In genomic region chr11:8625915-8626604, GRCm38 (mm10) we compare ENCODE assay signal across 16 mouse cellular contexts. TPM values are rescaled to one million over a fixed set of nuclear protein-coding genes. Genes with fewer than 3 reads are reported as not detected.
A peak's percentile ranks its signal among the peaks of the same experiment; 100 is the strongest.
DNase-seq lines count a peak whose midpoint lies in the region; ATAC-seq and TF ChIP-seq lines count a peak whose summit lies in the region.
"Had no signal": no experiment of that assay in that cellular context is flagged by ENCODE, and none has a peak within 500 bp of the region (broad histone marks: within the 10 kb centered on the region; RNA-seq: fewer than 3 reads in every experiment).

No protein-coding gene starts in this region.

- peaks cover 38% of the 10 kb centered on the region for H3K4me1 ChIP-seq in kidney, postnatal 0 days (replicated peaks; ENCODE audit: insufficient read depth, low read length)
- H3K4me1 ChIP-seq in kidney, embryonic 16.5 days (ENCODE audit: insufficient read depth, low read length): peaks cover 77% of the 10 kb centered on the region
- H3K4me1 ChIP-seq in embryonic facial prominence, embryonic 14.5 days (ENCODE audit: control insufficient read depth, insufficient read depth, low read length): peaks cover 37% of the 10 kb centered on the region

- ATAC-seq in kidney, postnatal 0 days (replicated peaks; ENCODE audit: low FRiP score, low read depth): no peak
- no peak for ATAC-seq in kidney, embryonic 16.5 days (ENCODE audit: low FRiP score, low TSS enrichment)
- no peak for ATAC-seq in embryonic facial prominence, embryonic 14.5 days (ENCODE audit: low read depth)

- H3K9ac ChIP-seq in kidney, postnatal 0 days (ENCODE audit: low read depth, low read length): no peak overlapping the region
- H3K9ac ChIP-seq in kidney, embryonic 16.5 days (replicated peaks; ENCODE audit: low read length): no peak overlapping the region
- H3K9ac ChIP-seq in embryonic facial prominence, embryonic 14.5 days (ENCODE audit: low read depth, low read length): no peak overlapping the region

- no peaks in the 10 kb centered on the region for H3K27me3 ChIP-seq in kidney, postnatal 0 days (ENCODE audit: insufficient read depth, low read length)
- H3K27me3 ChIP-seq in kidney, embryonic 16.5 days (ENCODE audit: insufficient read depth, low read length): no peaks in the 10 kb centered on the region
- no peaks in the 10 kb centered on the region for H3K27me3 ChIP-seq in embryonic facial prominence, embryonic 14.5 days (replicated peaks; ENCODE audit: control insufficient read depth, insufficient read depth, low read length)
- H3K27me3 ChIP-seq: CH12.LX had no signal

- H3K9me3 ChIP-seq in kidney, postnatal 0 days (replicated peaks; ENCODE audit: low read length): no peaks in the 10 kb centered on the region
- H3K9me3 ChIP-seq in kidney, embryonic 16.5 days (ENCODE audit: low read length): no peaks in the 10 kb centered on the region
- no peaks in the 10 kb centered on the region for H3K9me3 ChIP-seq in embryonic facial prominence, embryonic 14.5 days (ENCODE audit: control insufficient read depth, low read length)

- H3K36me3 ChIP-seq in kidney, postnatal 0 days (ENCODE audit: insufficient read depth, low read length): 0 out of 2 replicates have a peak, but pooled peaks cover 3% of the 10 kb centered on the region
- H3K36me3 ChIP-seq in kidney, embryonic 16.5 days (ENCODE audit: insufficient read depth, low read length): no peaks in the 10 kb centered on the region
- no peaks in the 10 kb centered on the region for H3K36me3 ChIP-seq in embryonic facial prominence, embryonic 14.5 days (ENCODE audit: control insufficient read depth, insufficient read depth, low read length)

- H3K4me3 ChIP-seq in kidney, postnatal 0 days (replicated peaks; ENCODE audit: low read depth, low read length): no peak overlapping the region
- no peak overlapping the region for H3K4me3 ChIP-seq in kidney, embryonic 16.5 days (ENCODE audit: low read length)
- H3K4me3 ChIP-seq in embryonic facial prominence, embryonic 14.5 days (ENCODE audit: low read depth, low read length): no peak overlapping the region

- no peak for TF ChIP-seq CTCF in kidney, postnatal 0 days (IDR thresholded peaks at IDR 0.05; ENCODE audit: low read depth)

- DNase-seq in kidney, postnatal 0 days (ENCODE audit: low spot score): no peak
- peak; percentile 30 for DNase-seq in NIH3T3 (ENCODE audit: low read depth)
- DNase-seq in embryonic facial prominence, embryonic 14.5 days (ENCODE audit: low spot score): no peak
- DNase-seq in mesoderm, embryonic 11.5 days (ENCODE audit: low read depth, low spot score): peak; percentile 45
- no peak for DNase-seq in cerebellum, postnatal 25 days
- no peak for DNase-seq in left cerebral cortex, adult 18-20 months (ENCODE audit: low spot score in 2 of 2)
- DNase-seq: cerebellum, adult 9-11 months; heart, adult 18-20 months; heart, postnatal 10 days; lung, postnatal 14 days; right cerebral cortex, postnatal 25 days; thymus, postnatal 25 days had no signal

- WGBS in kidney, postnatal 0 days: 60% methylated on average over 10 of the region's 10 CpGs
- WGBS in kidney, embryonic 16.5 days: 60% methylated on average over 10 of the region's 10 CpGs
- 56% methylated on average over 10 of the region's 10 CpGs for WGBS in embryonic facial prominence, embryonic 14.5 days

- H3K4me2 ChIP-seq in kidney, postnatal 0 days (ENCODE audit: low read length): no peak overlapping the region
- no peak overlapping the region for H3K4me2 ChIP-seq in kidney, embryonic 16.5 days (replicated peaks; ENCODE audit: low read depth, low read length)
- no peak overlapping the region for H3K4me2 ChIP-seq in embryonic facial prominence, embryonic 14.5 days (ENCODE audit: low read depth, low read length)
- H3K4me2 ChIP-seq: liver, embryonic 11.5 days; midbrain, embryonic 11.5 days had no signal

- H3K27ac ChIP-seq in kidney, postnatal 0 days: peak overlapping the region; percentile 42; the same call in 1 of the 2 replicates
- no peak overlapping the region for H3K27ac ChIP-seq in kidney, embryonic 16.5 days (ENCODE audit: low read length)
- peak overlapping the region; percentile 97 for H3K27ac ChIP-seq in embryonic facial prominence, embryonic 14.5 days (replicated peaks; ENCODE audit: low read depth, low read length)

RNA-seq across cellular contexts. Expression of gene Tns3, which starts 38.3 kb away (rescaled TPM):
- polyA plus RNA-seq in kidney, postnatal 0 days (2015; fragmentation: Nextera tagmentation; extraction: Ambion mirVana): 17.6 and 18.2 TPM in 2 replicates
- polyA plus RNA-seq in kidney, embryonic 16.5 days (2015; fragmentation: Nextera tagmentation; extraction: Ambion mirVana): 31.5 and 32.7 TPM in 2 replicates
- 19.3 and 20.5 TPM in 2 replicates for polyA plus RNA-seq in embryonic facial prominence, embryonic 14.5 days (2014; fragmentation: Nextera tagmentation; extraction: Ambion mirVana)
- total RNA-seq in left cerebral cortex, adult 18-20 months (2021): 10 to 100 TPM; 33.5 to 34.4 TPM

Comparison
In these comparisons a context has a peak if more than half of its experiments do, and no peak if none do; other contexts are left out.
1. DNase-seq: peak in NIH3T3 (single experiment) and mesoderm, embryonic 11.5 days (single experiment); none in kidney, postnatal 0 days (single experiment), embryonic facial prominence, embryonic 14.5 days (single experiment), cerebellum, postnatal 25 days (0 of 2) and left cerebral cortex, adult 18-20 months (0 of 2).